Mouse (Mus musculus) thymus, postnatal 0 days (tissue): Measurements from ENCODE around the gene Olfr814. TPM values are rescaled to one million over a fixed set of nuclear protein-coding genes. Genes with fewer than 3 reads are reported as not detected.
"Not testable (repeated sequence)": the region's sequence is repeated elsewhere in the genome, so short reads cannot be mapped to it uniquely, and the experiment has no call there.

Experiments
- DNase-seq: peaks from one replicate; pipeline ENCODE4 v3.0.0-alpha.2; 2015; ENCODE audit warnings: low spot score
- polyA plus RNA-seq: library from polyadenylated mRNA; unstranded; fragments of >200 nt; fragmentation: Nextera tagmentation; extraction: Ambion mirVana; gene quantifications from 2 replicates; pipeline ENCODE4 v1.2.1, GENCODE M21; 2015

The Olfr814 gene
- polyA plus RNA-seq: not detected in 2 replicates

- not testable (repeated sequence) for DNase-seq
Measured at GRCm38 (mm10) chr10:129879751-129880150, at the start of gene Olfr814. Gene Olfr814 (minus strand): TSS chr10:129879851.

- no peak for DNase-seq
Measured at GRCm38 (mm10) chr10:129915497-129915896, 35.8 kb upstream of the Olfr814 start, which contains the start of gene Olfr816. Gene Olfr816 (minus strand): TSS chr10:129915597.

GRCm38 (mm10) chr10:129905767-129906166, 26.1 kb upstream of the Olfr814 start, which contains the start of gene Olfr815:
Gene Olfr815 (minus strand): TSS chr10:129905867.
- DNase-seq: not testable (repeated sequence)

- no peak for DNase-seq
Measured at GRCm38 (mm10) chr10:129885934-129886333, 6.3 kb upstream of the Olfr814 start.

- DNase-seq: not testable (repeated sequence)
Measured at GRCm38 (mm10) chr10:129885496-129885895, 5.8 kb upstream of the Olfr814 start.

- DNase-seq: no peak
Measured at GRCm38 (mm10) chr10:129855067-129855466, 24.6 kb downstream of the Olfr814 start, which contains the start of gene Olfr813. Gene Olfr813 (plus strand): TSS chr10:129855367.

GRCm38 (mm10) chr10:129847343-129847742, 32.3 kb downstream of the Olfr814 start:
- DNase-seq: no peak

GRCm38 (mm10) chr10:129845994-129846393, 33.7 kb downstream of the Olfr814 start, which contains the start of gene Olfr812:
Gene Olfr812 (minus strand): TSS chr10:129846094.
- no peak for DNase-seq

Other genes starting within 250 kb of the Olfr814 start
- not detected in 2 replicates for gene Olfr799, start 242.4 kb downstream of the Olfr814 start, polyA plus RNA-seq
- gene Olfr800, start 222.2 kb downstream of the Olfr814 start, polyA plus RNA-seq: not detected in 2 replicates
- gene Olfr801, start 206.0 kb downstream of the Olfr814 start, polyA plus RNA-seq: not detected in 2 replicates
- gene Olfr802, start 191.7 kb downstream of the Olfr814 start, polyA plus RNA-seq: 0.05 and 0.09 TPM in 2 replicates
- not detected in 2 replicates for gene Olfr803, start 185.6 kb downstream of the Olfr814 start, polyA plus RNA-seq
- not detected in 2 replicates for gene Olfr804, start 176.6 kb downstream of the Olfr814 start, polyA plus RNA-seq
- gene Olfr805, start 150.5 kb downstream of the Olfr814 start, polyA plus RNA-seq: not detected in 2 replicates
- gene Olfr806, start 137.9 kb downstream of the Olfr814 start, polyA plus RNA-seq: not detected in 2 replicates
- not detected in 2 replicates for gene Olfr807, start 122.1 kb downstream of the Olfr814 start, polyA plus RNA-seq
- gene Olfr808, start 114.4 kb downstream of the Olfr814 start, polyA plus RNA-seq: not detected in 2 replicates
- not detected in 2 replicates for gene Olfr809, start 105.2 kb downstream of the Olfr814 start, polyA plus RNA-seq
- gene Olfr810, start 84.9 kb downstream of the Olfr814 start, polyA plus RNA-seq: not detected in 2 replicates
- gene Olfr811, start 75.5 kb downstream of the Olfr814 start, polyA plus RNA-seq: not detected in 2 replicates
- gene Olfr812, start 33.8 kb downstream of the Olfr814 start, polyA plus RNA-seq: not detected in 2 replicates
- gene Olfr813, start 24.5 kb downstream of the Olfr814 start, polyA plus RNA-seq: not detected in 2 replicates
- gene Olfr815, start 26.0 kb upstream of the Olfr814 start, polyA plus RNA-seq: not detected in 2 replicates
- not detected in 2 replicates for gene Olfr816, start 35.7 kb upstream of the Olfr814 start, polyA plus RNA-seq
- not detected in 2 replicates for gene Olfr818, start 69.2 kb upstream of the Olfr814 start, polyA plus RNA-seq
- gene Olfr819, start 87.4 kb upstream of the Olfr814 start, polyA plus RNA-seq: not detected in 2 replicates
- gene Olfr247, start 96.3 kb upstream of the Olfr814 start, polyA plus RNA-seq: not detected in 2 replicates
- gene Gm10310, start 105.2 kb upstream of the Olfr814 start, polyA plus RNA-seq: not detected in 2 replicates
- gene Olfr820, start 132.8 kb upstream of the Olfr814 start, polyA plus RNA-seq: not detected in 2 replicates
- gene Olfr821, start 150.5 kb upstream of the Olfr814 start, polyA plus RNA-seq: not detected in 2 replicates
- gene Olfr822, start 191.4 kb upstream of the Olfr814 start, polyA plus RNA-seq: not detected in 2 replicates
- gene Olfr823, start 235.5 kb upstream of the Olfr814 start, polyA plus RNA-seq: not detected in 2 replicates